Mouse (Mus musculus) intestine, postnatal 0 days (tissue): Measurements from ENCODE around the gene Maea. TPM values are rescaled to one million over a fixed set of nuclear protein-coding genes. Genes with fewer than 3 reads are reported as not detected.
"Not testable (repeated sequence)": the region's sequence is repeated elsewhere in the genome, so short reads cannot be mapped to it uniquely, and the experiment has no call there.

Experiments
- ATAC-seq: fragments of 200-750 bp; cut with Nextera tagmentation; 2 replicates; pipeline ENCODE4 v1.8.0; 2017; ENCODE audit warnings: mild to moderate bottlenecking, moderate TSS enrichment, moderate library complexity
- H3K27ac ChIP-seq: fragments of 300-500 bp; sonication (generic); 2 replicates; pipeline ENCODE4 v1.5.1; 2014; ENCODE audit warnings: mild to moderate bottlenecking, low read depth, low read length, moderate library complexity
- H3K27me3 ChIP-seq: fragments of 300-500 bp; sonication (generic); replicated peaks from 2 replicates; pipeline ENCODE4 v1.6.1; 2014; ENCODE audit warnings: low read length, mixed read lengths; ENCODE audit not compliant: control insufficient read depth, insufficient read depth
- H3K36me3 ChIP-seq: fragments of 300-500 bp; sonication (generic); 2 replicates; pipeline ENCODE4 v1.6.1; 2014; ENCODE audit warnings: mild to moderate bottlenecking, moderate library complexity; ENCODE audit not compliant: control insufficient read depth, insufficient read depth
- H3K4me1 ChIP-seq: fragments of 300-500 bp; sonication (generic); replicated peaks from 2 replicates; pipeline ENCODE4 v1.6.1; 2014; ENCODE audit warnings: antibody characterized with exemption, low read length, mixed read lengths; ENCODE audit not compliant: control insufficient read depth, insufficient read depth
- H3K4me2 ChIP-seq: fragments of 300-500 bp; sonication (generic); replicated peaks from 2 replicates; pipeline ENCODE4 v1.6.1; 2014; ENCODE audit warnings: low read depth, mild to moderate bottlenecking, moderate library complexity
- H3K4me3 ChIP-seq: fragments of 300-500 bp; sonication (generic); 2 replicates; pipeline ENCODE4 v1.5.1; 2014; ENCODE audit warnings: low read depth, low read length
- H3K9ac ChIP-seq: fragments of 300-500 bp; sonication (generic); 2 replicates; pipeline ENCODE4 v1.6.1; 2014; ENCODE audit warnings: mild to moderate bottlenecking, low read depth, low read length
- H3K9me3 ChIP-seq: fragments of 300-500 bp; sonication (generic); 2 replicates; pipeline ENCODE4 v1.6.1; 2016; ENCODE audit warnings: mixed run types; ENCODE audit not compliant: control insufficient read depth
- CTCF ChIP-seq: sonication (generic); IDR thresholded peaks from 2 replicates; pipeline ENCODE4 v1.5.1; 2016; ENCODE audit warnings: low read depth, mild to moderate bottlenecking, control low read depth, antibody characterized with exemption, moderate library complexity
- WGBS: fragments of 180-500 bp; shearing (Covaris S2); extraction: QIAGEN DNeasy Blood & Tissue Kit; methylation state at CpG from one replicate; pipeline ENCODE4 v1.1.7; 2014; 5-methylcytosine and 5-hydroxymethylcytosine counted together
- polyA plus RNA-seq: library from polyadenylated mRNA; unstranded; fragments of >200 nt; fragmentation: Nextera tagmentation; extraction: Ambion mirVana; gene quantifications from 2 replicates; pipeline ENCODE4 v1.2.1, GENCODE M21; 2015

Gene Maea
- polyA plus RNA-seq, 1 experiment from 2014 or later = 81.0 TPM

GRCm38 (mm10) chr5:33324491-33324890 lies 10.8 kb upstream of the Maea start:
- no peaks in the 10 kb centered on the region for H3K9me3 ChIP-seq
- H3K36me3 ChIP-seq = no peaks in the 10 kb centered on the region
- WGBS = 58% methylated on average over 2 of the region's 2 CpGs
- H3K27me3 ChIP-seq = no peaks in the 10 kb centered on the region
- H3K4me1 ChIP-seq = no peaks in the 10 kb centered on the region
- no peak overlapping the region for H3K27ac ChIP-seq
- H3K4me3 ChIP-seq = no peak overlapping the region
- no peak overlapping the region for H3K4me2 ChIP-seq
- H3K9ac ChIP-seq = no peak overlapping the region
- ATAC-seq = no peak
- no peak for TF ChIP-seq CTCF

- Histone ChIP-seq H3K36me3 (no peaks in the 10 kb centered on the region; the same call in 1 of the 2 replicates), H3K4me3 (peak overlapping the region; percentile 99), H3K27ac (peak overlapping the region; percentile 75), H3K27me3 (no peaks in the 10 kb centered on the region), H3K9ac (peak overlapping the region; percentile 67), H3K4me1 (no peaks in the 10 kb centered on the region; the same call in 1 of the 2 replicates), H3K9me3 (0 out of 2 replicates have a peak, but pooled peaks cover 2% of the 10 kb centered on the region), H3K4me2 (peak overlapping the region; percentile 82)
- WGBS = 18% methylated on average over 18 of the region's 18 CpGs
- no peak for TF ChIP-seq CTCF
- no peak for ATAC-seq
Measured at GRCm38 (mm10) chr5:33334381-33335272, 682 bp upstream of the Maea start.

- 0% methylated on average over 20 of the region's 31 CpGs for WGBS
- peaks cover 4% of the 10 kb centered on the region; the same call in 1 of the 2 replicates for H3K36me3 ChIP-seq
- H3K4me2 ChIP-seq = peak overlapping the region; percentile 82
- TF ChIP-seq CTCF = no peak
- no peaks in the 10 kb centered on the region for H3K27me3 ChIP-seq
- 0 out of 2 replicates have a peak, but pooled peaks cover 2% of the 10 kb centered on the region for H3K9me3 ChIP-seq
- peak overlapping the region; percentile 98 for H3K9ac ChIP-seq
- peak overlapping the region; percentile 99 for H3K4me3 ChIP-seq
- no peaks in the 10 kb centered on the region; the same call in 1 of the 2 replicates for H3K4me1 ChIP-seq
- ATAC-seq = no peak
- H3K27ac ChIP-seq = peak overlapping the region; percentile 92
Measured at GRCm38 (mm10) chr5:33335977-33336360, 660 bp downstream of the Maea start.

GRCm38 (mm10) chr5:33337206-33337605 lies 1.9 kb downstream of the Maea start:
- H3K9ac ChIP-seq = no peak overlapping the region
- ATAC-seq = no peak
- 54% methylated on average over 8 of the region's 8 CpGs for WGBS

GRCm38 (mm10) chr5:33341165-33341564 lies 5.9 kb downstream of the Maea start:
- Histone ChIP-seq H3K4me1 (no peaks in the 10 kb centered on the region; the same call in 1 of the 2 replicates), H3K9ac (no peak overlapping the region), H3K36me3 (peaks cover 4% of the 10 kb centered on the region), H3K27ac (no peak overlapping the region), H3K27me3 (no peaks in the 10 kb centered on the region), H3K4me3 (no peak overlapping the region), H3K9me3 (no peaks in the 10 kb centered on the region), H3K4me2 (no peak overlapping the region)
- no peak for TF ChIP-seq CTCF
- WGBS = 78% methylated on average over 6 of the region's 6 CpGs
- ATAC-seq = no peak

More at GRCm38 (mm10) chr5:33337206-33337605, 1.9 kb downstream of the Maea start:
- H3K27me3 ChIP-seq = no peaks in the 10 kb centered on the region
- H3K27ac ChIP-seq = no peak overlapping the region
- H3K4me2 ChIP-seq = peak overlapping the region; percentile 82
- peaks cover 4% of the 10 kb centered on the region; the same call in 1 of the 2 replicates for H3K36me3 ChIP-seq
- TF ChIP-seq CTCF = no peak
- H3K9me3 ChIP-seq = 0 out of 2 replicates have a peak, but pooled peaks cover 2% of the 10 kb centered on the region
- no peak overlapping the region for H3K4me3 ChIP-seq
- H3K4me1 ChIP-seq = no peaks in the 10 kb centered on the region; the same call in 1 of the 2 replicates

- H3K27me3 ChIP-seq, H3K4me3 ChIP-seq, H3K4me2 ChIP-seq, H3K9me3 ChIP-seq, H3K4me1 ChIP-seq, H3K9ac ChIP-seq, H3K36me3 ChIP-seq, H3K27ac ChIP-seq, ATAC-seq: not testable (repeated sequence)
- peak; percentile 26; the same call in 1 of the 2 replicates for TF ChIP-seq CTCF
- WGBS = 71% methylated on average over 3 of the region's 3 CpGs
Measured at GRCm38 (mm10) chr5:33342248-33342647, 6.9 kb downstream of the Maea start.
